Mouse (Mus musculus) bone marrow macrophage, adult 2 months (primary cell): ENCODE measurements around the gene Arhgef1. TPM values are rescaled to one million over a fixed set of nuclear protein-coding genes. Genes with fewer than 3 reads are reported as not detected.
"Not testable (repeated sequence)": the region's sequence is repeated elsewhere in the genome, so short reads cannot be mapped to it uniquely, and the experiment has no call there.

Source experiments
- H3K27ac ChIP-seq: 2 replicates; pipeline ENCODE4 v1.5.1; 2012; ENCODE audit warnings: low read depth, low read length; ENCODE audit not compliant: insufficient read depth
- H3K4me1 ChIP-seq: 2 replicates; pipeline ENCODE4 v1.6.1; 2012; ENCODE audit warnings: low read length; ENCODE audit not compliant: control insufficient read depth, insufficient read depth
- H3K4me3 ChIP-seq: 2 replicates; pipeline ENCODE4 v1.5.1; 2012; ENCODE audit warnings: mild to moderate bottlenecking, low read length, moderate library complexity; ENCODE audit not compliant: insufficient read depth
- CTCF ChIP-seq: IDR thresholded peaks from 2 replicates; pipeline ENCODE4 v1.5.1; 2012; ENCODE audit warnings: low read depth, mild to moderate bottlenecking, low read length, moderate library complexity
- POLR2A ChIP-seq: IDR thresholded peaks from 2 replicates; pipeline ENCODE4 v1.6.1; 2012; ENCODE audit warnings: mild to moderate bottlenecking, low read depth, low read length, borderline replicate concordance
- polyA plus RNA-seq: library from polyadenylated mRNA; stranded (reverse); fragments of >200 nt; gene quantifications from 2 replicates; pipeline ENCODE4 v1.2.4, GENCODE M21; 2012; ENCODE audit not compliant: missing spikeins, insufficient read depth, insufficient read length

Arhgef1 gene
- polyA plus RNA-seq, 1 experiment = 197 TPM

DNA sequence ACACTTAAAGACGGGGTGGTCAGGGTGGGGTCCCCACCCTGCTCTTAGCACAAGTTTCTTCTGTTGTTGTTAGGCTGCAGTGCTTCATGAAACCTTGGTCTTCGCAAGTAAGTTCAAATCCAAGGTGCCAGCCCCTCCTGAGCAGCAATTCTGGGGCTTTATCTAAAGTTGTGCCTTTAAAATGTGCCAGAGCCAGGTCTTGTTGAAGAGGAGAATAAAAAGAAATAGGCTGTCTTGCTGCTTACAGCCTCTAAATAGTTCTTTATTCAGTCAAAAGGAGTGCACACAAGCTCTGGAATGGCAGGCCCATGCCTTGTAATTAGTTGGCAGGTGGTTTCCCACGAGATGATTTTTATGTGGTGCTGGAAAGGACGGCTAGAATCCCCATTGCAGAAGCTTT, 15.6 kb upstream of the Arhgef1 start:
- H3K4me1 ChIP-seq = 0 out of 2 replicates have a peak, but pooled peaks cover 4% of the 10 kb centered on the region
- peak overlapping the region; percentile 74 for H3K4me3 ChIP-seq
- no peak overlapping the region for H3K27ac ChIP-seq
- no peak for TF ChIP-seq POLR2A

GRCm38 (mm10) chr7:24889431-24890220, 13.1 kb upstream of the Arhgef1 start:
- no peak overlapping the region for H3K27ac ChIP-seq
- TF ChIP-seq POLR2A (no peak), CTCF (no peak)

GRCm38 (mm10) chr7:24890281-24891216, 12.2 kb upstream of the Arhgef1 start:
- no peak overlapping the region for H3K4me3 ChIP-seq
- H3K4me1 ChIP-seq = 0 out of 2 replicates have a peak, but pooled peaks cover 4% of the 10 kb centered on the region
- no peak overlapping the region for H3K27ac ChIP-seq
- peak; percentile 92 for TF ChIP-seq CTCF
- TF ChIP-seq POLR2A = no peak

More at GRCm38 (mm10) chr7:24889431-24890220, 13.1 kb upstream of the Arhgef1 start:
- Histone ChIP-seq H3K4me3 (no peak overlapping the region), H3K4me1 (0 out of 2 replicates have a peak, but pooled peaks cover 4% of the 10 kb centered on the region)

- Histone ChIP-seq H3K4me3 (no peak overlapping the region), H3K27ac (no peak overlapping the region), H3K4me1 (0 out of 2 replicates have a peak, but pooled peaks cover 4% of the 10 kb centered on the region)
- TF ChIP-seq CTCF = no peak
- TF ChIP-seq POLR2A = no peak
Measured at GRCm38 (mm10) chr7:24891241-24892124, 11.2 kb upstream of the Arhgef1 start.

GRCm38 (mm10) chr7:24892125-24892583, 10.6 kb upstream of the Arhgef1 start:
- Histone ChIP-seq H3K27ac (no peak overlapping the region), H3K4me1 (no peaks in the 10 kb centered on the region), H3K4me3 (no peak overlapping the region)
- TF ChIP-seq CTCF = no peak

- not testable (repeated sequence) for H3K4me1 ChIP-seq
Measured at GRCm38 (mm10) chr7:24895749-24896148, 7.0 kb upstream of the Arhgef1 start.

GRCm38 (mm10) chr7:24896269-24896668, 6.4 kb upstream of the Arhgef1 start:
- no peak for TF ChIP-seq POLR2A
- Histone ChIP-seq H3K4me1 (no peaks in the 10 kb centered on the region), H3K27ac (no peak overlapping the region), H3K4me3 (no peak overlapping the region)

More at GRCm38 (mm10) chr7:24895749-24896148, 7.0 kb upstream of the Arhgef1 start:
- not testable (repeated sequence) for H3K27ac ChIP-seq, H3K4me3 ChIP-seq

DNA sequence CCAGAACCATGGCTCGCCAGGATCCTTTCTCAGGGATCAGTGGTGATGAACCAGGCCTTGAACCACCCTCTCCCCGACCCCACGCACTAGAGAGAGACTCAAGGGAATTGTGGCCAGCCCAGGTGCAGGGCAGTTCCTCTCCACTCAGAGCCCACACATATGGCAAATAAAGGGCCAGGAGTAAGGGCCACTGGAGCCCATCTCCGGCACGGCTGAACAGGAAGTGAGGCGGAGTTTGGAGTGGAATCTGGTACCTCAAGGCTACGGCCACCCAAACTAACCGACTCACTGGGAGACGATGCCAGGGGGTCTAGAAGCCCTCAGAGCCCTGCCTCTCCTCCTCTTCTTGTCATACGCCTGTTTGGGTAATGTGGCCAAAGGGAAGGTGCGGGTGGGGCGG, 5.5 kb upstream of the Arhgef1 start, which contains the start of gene Cd79a:
TSS of gene Cd79a (plus strand) at position 158 of the 400 bp plus-strand sequence.
- TF ChIP-seq CTCF (no peak), POLR2A (no peak)
- H3K4me3 ChIP-seq = no peak within 1 kb of the TSS
- peaks cover 6% of the 10 kb centered on the region for H3K4me1 ChIP-seq
- no peak within 1 kb of the TSS for H3K27ac ChIP-seq

DNA sequence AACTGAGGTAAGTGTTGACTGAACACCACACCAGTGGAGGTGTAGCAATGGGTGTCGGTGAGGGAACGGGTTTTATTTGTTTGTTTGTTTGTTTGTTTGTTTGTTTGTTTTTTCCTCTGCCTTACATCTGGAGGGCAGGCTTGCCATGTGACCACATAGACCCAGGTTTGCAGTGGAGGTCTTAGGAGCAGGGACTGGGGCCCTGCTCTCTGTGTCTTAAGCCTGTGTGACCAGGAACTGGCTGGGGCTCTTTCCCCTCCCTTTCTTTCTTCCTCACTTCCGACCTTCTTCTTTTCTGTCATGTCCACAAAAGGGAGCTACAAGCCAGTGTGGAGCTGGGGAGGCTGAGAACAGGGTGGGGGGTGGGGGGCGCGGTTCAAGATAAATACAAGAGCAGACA, 4.8 kb upstream of the Arhgef1 start:
- Histone ChIP-seq H3K4me3 (no peak overlapping the region), H3K4me1 (peaks cover 10% of the 10 kb centered on the region), H3K27ac (no peak overlapping the region)
- TF ChIP-seq POLR2A = no peak

DNA sequence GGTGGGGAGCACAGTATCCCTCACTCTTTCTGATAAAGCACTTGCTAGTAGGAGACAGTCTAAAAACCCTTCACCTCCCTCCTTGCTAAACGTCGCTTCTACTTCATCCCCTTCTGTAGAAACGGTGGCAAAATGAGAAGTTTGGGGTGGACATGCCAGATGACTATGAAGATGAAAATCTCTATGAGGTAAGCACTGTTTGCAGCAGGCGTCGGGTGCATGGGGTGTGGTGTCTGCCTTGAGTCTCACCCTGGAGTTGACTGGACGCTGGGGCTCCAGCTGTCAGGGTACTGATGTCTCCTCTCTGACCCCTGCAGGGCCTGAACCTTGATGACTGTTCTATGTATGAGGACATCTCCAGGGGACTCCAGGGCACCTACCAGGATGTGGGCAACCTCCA, 1.6 kb upstream of the Arhgef1 start:
- Histone ChIP-seq H3K4me1 (peaks cover 14% of the 10 kb centered on the region), H3K27ac (no peak overlapping the region), H3K4me3 (no peak overlapping the region)
- TF ChIP-seq CTCF (no peak), POLR2A (no peak)
